Mouse (Mus musculus): ENCODE results near the gene Card6.

Gene Card6

GRCm38 (mm10) chr15:5088850-5089608, 19.3 kb downstream of the Card6 start:
- no peak for DNase-seq (ENCODE audit: low spot score in 2 of 2)

GRCm38 (mm10) chr15:5086162-5086561, 22.2 kb downstream of the Card6 start:
- no peak for DNase-seq (ENCODE audit: low spot score in 2 of 2)

- no peak for DNase-seq (ENCODE audit: low spot score in 2 of 2)
Observed at GRCm38 (mm10) chr15:5081235-5081634, 27.1 kb downstream of the Card6 start.

- no peak for DNase-seq (ENCODE audit: low spot score in 2 of 2)
Observed at GRCm38 (mm10) chr15:5068801-5069518, 39.4 kb downstream of the Card6 start.

GRCm38 (mm10) chr15:5063635-5064034, 44.7 kb downstream of the Card6 start, which contains the start of gene C7:
C7 (minus strand) TSS chr15:5063740.
- no peak for DNase-seq (ENCODE audit: low spot score in 2 of 2)

Measured in spleen, postnatal 10 days (tissue).